Mouse (Mus musculus) lung, postnatal 0 days (tissue): ENCODE measurements at regions not wholly inside any gene's neighbourhood (a gene's known extent, or its start where the extent isn't known, plus 50 kb on each side); places are given as distances from the start of the nearest gene placed in this dataset.

Source experiments
- CTCF ChIP-seq: IDR thresholded peaks from 2 replicates; pipeline ENCODE4 v1.5.1; 2016; ENCODE audit warnings: antibody characterized with exemption, mild to moderate bottlenecking
- EP300 ChIP-seq: IDR thresholded peaks from 2 replicates; pipeline ENCODE4 v1.6.1; 2016; ENCODE audit warnings: antibody characterized with exemption, mild to moderate bottlenecking, control low read depth

DNA sequence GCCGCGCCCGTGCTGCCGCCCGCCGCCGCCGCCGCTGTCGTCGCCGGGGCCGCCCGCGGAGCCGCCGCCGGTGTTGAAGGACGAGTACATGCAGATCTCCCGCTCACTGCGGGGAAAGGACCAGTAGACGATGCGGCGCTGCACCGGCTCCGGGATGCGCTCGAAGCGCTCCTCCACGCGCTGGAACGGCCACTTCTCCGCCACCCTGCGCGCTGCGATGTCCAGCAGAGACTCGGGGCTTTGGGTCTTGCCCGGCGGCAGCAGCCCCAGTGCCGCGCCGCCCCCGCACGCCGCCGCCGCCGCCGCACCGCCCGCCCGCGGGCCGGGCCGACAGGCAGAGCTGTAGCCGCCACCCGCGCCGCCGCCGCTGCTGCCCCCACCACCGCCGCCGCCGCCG, 154.7 kb upstream of the Smim15 start:
- TF ChIP-seq CTCF (no peak), EP300 (no peak)
